Mouse (Mus musculus) lung, postnatal 10 days (tissue): ENCODE results near the gene Foxo1.

Source experiments
- DNase-seq: peaks from one replicate; pipeline ENCODE4 v3.0.0; 2021

The Foxo1 gene

DNA sequence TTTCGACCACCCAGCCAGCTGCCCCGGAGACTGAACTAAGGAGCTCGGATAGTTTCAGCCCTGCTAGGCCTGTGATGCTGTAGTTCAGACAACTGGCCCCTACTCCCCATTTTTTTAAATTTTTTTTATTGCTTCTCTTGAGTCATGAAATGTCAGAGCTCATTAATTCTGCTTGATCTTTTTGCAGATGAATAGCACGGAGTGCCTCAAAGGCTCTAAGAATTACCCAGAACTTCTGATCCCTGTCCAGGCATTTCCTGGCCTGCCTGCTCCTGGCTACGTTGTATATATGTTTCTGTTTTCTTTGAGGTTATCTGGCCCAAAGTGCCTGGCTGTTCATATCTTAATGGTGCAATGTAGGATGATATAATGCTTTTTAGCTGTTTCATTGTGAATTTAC, 108.8 kb downstream of the Foxo1 start:
- DNase-seq = no peak

DNA sequence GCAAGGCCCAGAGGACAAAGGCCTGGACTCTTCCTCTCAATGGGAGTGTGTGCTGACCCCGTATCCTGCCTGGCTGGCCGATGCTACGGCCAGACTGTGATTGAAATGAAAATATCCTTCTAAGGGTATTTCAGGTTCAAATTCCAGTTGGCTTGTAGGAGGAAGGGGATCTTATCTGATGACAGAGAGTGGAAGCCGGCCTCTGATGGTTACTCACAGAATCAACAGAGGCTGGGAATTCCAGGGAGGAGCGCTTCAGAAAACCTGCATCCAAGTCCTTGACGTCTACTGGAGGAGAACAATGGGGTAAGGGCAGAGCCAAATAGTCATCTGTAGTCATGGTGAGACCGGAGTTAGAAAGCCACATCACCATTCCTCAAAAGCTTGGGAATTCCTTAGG, 115.2 kb downstream of the Foxo1 start:
- no peak for DNase-seq

DNA sequence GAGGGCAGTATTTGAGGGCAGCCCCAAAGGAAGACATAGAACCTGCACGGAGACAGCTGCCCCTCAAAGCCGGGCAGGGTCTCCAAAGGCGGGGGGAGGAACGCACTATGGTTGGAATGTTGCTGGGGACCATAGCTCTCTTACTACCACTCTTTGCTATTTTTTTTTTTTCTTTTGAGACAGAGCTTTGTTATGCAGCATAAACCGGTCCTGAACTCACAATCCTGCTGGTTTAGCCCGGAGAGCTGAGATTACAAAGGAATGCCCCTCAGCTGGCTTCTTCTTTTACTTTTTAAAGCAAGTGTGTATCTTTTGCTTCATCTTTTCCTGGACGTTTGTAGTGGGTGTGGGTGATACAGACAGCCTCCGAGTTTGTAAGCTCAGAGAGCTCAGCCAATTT, 118.2 kb downstream of the Foxo1 start:
- no peak for DNase-seq

DNA sequence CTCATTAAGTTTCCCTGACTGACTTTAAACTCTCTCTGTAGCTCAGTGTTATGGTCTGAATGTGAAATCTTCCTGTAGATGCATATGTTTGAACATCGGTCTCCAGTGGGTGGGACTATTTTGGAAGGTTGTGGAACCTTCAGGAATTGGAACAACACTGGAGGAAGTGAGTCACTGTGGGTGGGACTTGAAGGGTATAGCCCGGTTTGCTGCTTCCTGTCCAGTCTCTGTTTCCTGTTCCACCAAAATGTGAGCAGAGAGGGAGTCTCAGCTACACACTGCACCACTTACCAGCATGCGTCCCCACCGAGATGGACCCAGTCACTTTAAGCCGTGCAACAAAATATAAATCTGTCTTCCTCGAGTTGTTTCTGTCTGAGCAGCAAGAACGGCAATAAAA, 122.2 kb downstream of the Foxo1 start:
- no peak for DNase-seq

DNA sequence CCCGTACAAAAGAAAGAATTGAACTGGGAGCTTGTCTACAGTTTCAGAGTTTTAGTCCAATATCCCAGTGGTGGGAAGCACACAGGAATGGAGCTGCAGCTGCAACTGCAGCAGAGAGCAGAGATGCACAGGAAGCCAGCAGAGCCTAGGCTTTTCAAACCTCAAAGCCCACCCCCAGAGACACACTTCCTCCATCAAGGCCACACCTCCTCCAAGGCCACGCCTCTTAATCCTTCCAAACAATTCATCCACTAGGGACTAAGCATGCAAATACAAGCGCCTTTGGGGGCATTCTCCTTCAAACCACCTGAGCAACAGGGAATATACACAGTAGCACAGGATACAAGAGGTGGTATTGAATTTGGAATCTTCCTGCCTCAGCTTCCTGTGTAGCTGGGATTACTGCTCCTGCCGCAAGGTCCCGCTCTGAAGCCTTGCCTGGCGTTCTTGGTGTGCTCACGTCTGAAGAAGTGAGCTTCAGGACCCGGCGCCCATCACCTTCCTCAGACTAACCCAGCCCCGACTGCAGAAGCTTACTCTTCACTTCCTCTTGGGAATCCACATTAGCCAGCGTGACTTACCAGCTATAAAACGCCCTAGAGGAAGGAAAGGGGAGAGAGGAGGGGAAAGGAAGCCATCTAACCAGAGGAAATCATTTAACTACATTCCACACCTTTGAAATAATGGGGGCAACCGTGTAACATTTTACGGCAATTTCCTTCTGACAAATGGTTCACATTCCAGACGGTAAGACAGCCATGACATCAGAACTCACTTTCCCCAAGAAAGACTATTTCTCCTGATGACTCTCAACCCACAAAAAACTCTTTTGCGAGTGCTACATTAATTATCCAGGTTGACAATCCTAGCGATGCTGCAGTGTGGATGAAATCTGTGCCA, 122.9 kb downstream of the Foxo1 start:
- no peak for DNase-seq

GRCm38 (mm10) chr3:52391897-52392296, 123.8 kb downstream of the Foxo1 start:
- no peak for DNase-seq

- DNase-seq = no peak
Measured at GRCm38 (mm10) chr3:52392521-52392920, 124.4 kb downstream of the Foxo1 start.

DNA sequence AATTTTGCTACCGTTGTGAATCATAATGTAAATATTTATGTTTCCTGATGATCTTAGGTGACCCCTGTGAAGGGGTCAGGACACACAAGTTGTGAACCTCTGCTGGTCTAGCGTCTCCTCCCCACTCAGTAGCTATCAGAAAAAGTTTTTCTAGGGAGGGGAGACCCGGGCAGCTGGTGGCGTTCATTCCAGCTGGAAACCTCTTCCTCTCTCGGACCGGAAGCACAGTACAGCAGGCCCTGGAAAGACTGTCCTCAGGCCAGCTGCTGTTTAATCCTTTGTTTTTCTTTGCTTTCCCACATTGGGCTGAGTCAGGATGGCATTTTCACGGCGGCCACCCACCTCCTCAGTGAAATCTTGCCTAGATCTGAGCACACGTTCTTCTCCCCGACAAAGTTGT, 125.0 kb downstream of the Foxo1 start:
- DNase-seq = no peak

- DNase-seq = no peak
Measured at GRCm38 (mm10) chr3:52396121-52396731, 128.1 kb downstream of the Foxo1 start.

- DNase-seq = no peak
Measured at GRCm38 (mm10) chr3:52396951-52397615, 128.9 kb downstream of the Foxo1 start.

DNA sequence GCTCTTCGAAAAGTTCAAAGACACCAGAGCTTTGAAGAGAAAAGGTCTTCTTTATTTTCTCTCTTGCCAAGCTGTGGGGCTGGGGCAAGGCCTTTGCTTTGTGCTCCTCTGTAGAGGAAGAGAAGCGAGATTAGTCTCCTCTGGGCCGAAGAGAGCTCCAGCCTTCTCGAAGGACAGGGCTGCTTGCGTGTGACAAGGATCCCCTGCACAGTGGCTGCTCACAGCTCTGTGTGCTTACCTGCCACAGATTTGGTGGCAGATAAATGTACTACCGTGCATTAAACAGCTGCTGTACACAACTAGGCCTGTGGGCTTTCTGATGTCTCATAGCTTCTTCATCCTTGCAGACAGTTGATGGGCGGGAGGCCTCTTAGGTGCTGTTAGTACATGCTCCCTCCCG, 129.8 kb downstream of the Foxo1 start:
- no peak for DNase-seq

DNA sequence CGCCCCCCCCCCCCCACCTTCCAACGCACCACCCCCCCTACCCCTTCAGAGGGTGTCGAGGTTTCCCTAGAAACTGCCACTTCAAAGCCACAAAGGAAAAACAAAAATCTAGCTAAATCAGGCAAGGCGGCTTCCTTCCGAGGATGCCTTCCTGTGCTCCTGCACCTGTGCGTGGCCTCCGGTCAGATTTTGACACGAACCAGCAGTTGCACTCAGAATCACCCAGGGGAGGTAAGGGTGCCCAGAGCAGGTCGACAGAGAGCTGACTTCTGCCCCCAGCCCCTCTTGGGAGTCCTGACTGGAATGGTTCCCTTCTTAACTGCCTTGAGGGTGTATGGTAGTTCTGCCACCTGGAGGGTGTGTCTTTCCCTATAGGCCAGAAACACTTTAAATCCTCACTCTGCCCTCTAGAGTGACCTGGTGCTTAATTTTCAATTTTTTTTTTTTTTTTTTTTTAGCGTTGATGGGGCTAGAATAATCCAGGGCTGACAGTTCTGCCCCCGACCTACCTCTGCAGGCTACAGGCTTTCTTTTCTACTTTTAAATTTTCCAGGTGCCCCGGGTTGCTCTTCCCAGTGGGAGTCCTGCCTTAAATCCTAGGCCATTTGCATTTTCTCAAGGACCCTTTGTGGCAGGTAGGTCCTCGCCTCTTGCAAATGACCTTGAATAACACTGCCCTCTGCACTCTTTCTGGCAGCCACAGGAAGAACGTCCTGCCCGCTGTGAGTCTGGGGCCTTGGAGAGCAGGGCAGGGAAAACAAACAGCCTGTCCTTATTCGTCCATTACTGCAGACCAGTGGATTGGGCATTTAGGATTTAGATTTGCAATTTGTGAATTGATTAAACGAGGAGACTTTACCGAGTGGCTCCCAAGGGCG, 132.4 kb downstream of the Foxo1 start:
- DNase-seq = no peak

DNA sequence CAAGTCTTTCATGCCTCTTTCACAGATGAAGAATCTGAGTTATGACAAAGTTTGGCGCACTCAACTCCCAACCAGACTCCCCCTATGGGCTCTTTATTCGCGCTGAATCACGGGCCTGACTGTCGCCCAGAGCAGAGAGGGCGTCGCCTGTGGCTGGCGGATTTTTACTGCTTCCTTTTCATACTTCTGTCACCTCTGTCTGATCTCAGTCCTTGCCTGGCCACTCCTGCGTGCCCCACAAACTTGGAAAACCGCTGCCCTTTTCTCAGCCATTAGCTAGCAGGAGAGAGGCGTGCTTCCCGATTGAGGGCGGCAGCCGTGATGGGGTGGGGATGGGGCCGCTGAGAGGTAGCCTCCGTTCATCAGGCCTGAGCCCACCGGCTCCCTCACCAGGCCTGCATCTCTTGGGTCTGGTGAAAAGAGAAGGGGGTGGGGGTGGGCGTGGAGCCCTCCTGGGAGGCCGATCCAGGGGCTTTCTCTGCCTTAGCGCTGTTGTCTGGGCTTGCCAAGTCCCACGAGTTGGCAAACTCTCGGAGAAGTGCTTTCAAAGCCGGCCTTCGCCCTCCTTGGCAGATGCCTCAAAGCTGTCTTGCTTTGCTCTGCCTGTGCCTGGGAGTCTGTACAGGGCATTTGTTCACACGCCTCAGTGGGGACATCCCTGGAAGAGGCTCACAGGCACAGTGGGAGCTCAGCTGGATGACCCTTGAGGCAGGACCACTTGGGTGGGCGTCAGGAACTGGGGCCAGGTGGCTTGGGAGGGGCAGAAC, 133.2 kb downstream of the Foxo1 start:
- DNase-seq = peak; percentile 66
